ENCODE assay signal across 19 mouse cellular contexts in genomic region chr9:43305882-43306281, GRCm38 (mm10). TPM values are rescaled to one million over a fixed set of nuclear protein-coding genes. Genes with fewer than 3 reads are reported as not detected.
DNase-seq lines count a peak whose midpoint lies in the region; ATAC-seq and TF ChIP-seq lines count a peak whose summit lies in the region.
"Had no signal": no experiment of that assay in that cellular context is flagged by ENCODE, and none has a peak within 500 bp of the region (broad histone marks: within the 10 kb centered on the region; RNA-seq: fewer than 3 reads in every experiment).

No protein-coding gene starts in this region.

- TF ChIP-seq CTCF in lung, adult 2 months (IDR thresholded peaks at IDR 0.05; ENCODE audit: insufficient read depth, low read length) = no peak

- peak; percentile 35 to 37 for DNase-seq in lung, adult 18-20 months
- DNase-seq in lung, adult 2 months = no peak
- peak; percentile 27 for DNase-seq in lung, postnatal 25 days (ENCODE audit: low spot score)
- no peak for DNase-seq in adrenal gland, adult 18-20 months (ENCODE audit: low spot score in 2 of 2)
- no peak for DNase-seq in embryo, embryonic 9.5 days (ENCODE audit: extremely low spot score)
- no peak for DNase-seq in cerebellum, adult 9-10 months
- DNase-seq: cerebellum, postnatal 36 days; forebrain, postnatal 0 days; gastrocnemius, adult 2 months; kidney, postnatal 36 days; right cerebral cortex, adult 18-20 months; spleen, adult 18-20 months; thymus, postnatal 36 days had no signal

- WGBS in lung, adult 2 months = 26% methylated on average over 6 of the region's 6 CpGs

- ATAC-seq in granulocyte monocyte progenitor cell, adult 5-6 weeks (replicated peaks; ENCODE audit: poor library complexity, severe bottlenecking) = peak; percentile 52
- ATAC-seq: activated CD4-positive, CD25-positive, alpha-beta regulatory T cell, adult 4 months; forebrain, postnatal 0 days; liver, embryonic 12.5 days had no signal

- no peak overlapping the region for H3K4me3 ChIP-seq in lung, adult 2 months (replicated peaks; ENCODE audit: extremely low read depth, low read depth, low read length)
- H3K4me3 ChIP-seq: gastrocnemius, adult 2 months; hindbrain, embryonic 13.5 days; liver, embryonic 12.5 days; stomach, embryonic 15.5 days had no signal

- no peak for TF ChIP-seq POLR2A in lung, adult 2 months (IDR thresholded peaks at IDR 0.05; ENCODE audit: borderline replicate concordance, extremely low read depth, low read depth, low read length)

- H3K4me1 ChIP-seq in lung, adult 2 months (ENCODE audit: control insufficient read depth, insufficient read depth, low read length) = no peaks in the 10 kb centered on the region
- H3K4me1 ChIP-seq: hindbrain, embryonic 13.5 days; liver, embryonic 12.5 days had no signal

RNA-seq across cellular contexts. Expression of gene Trim29, which starts 4.8 kb away (rescaled TPM):
- polyA plus RNA-seq in lung, adult 2 months (2012; rRNA removed) = 6.1 and 25.1 TPM in 2 replicates
- not detected in 2 replicates for total RNA-seq in granulocyte monocyte progenitor cell, adult 5-6 weeks (2014; fragmentation: Nextera tagmentation)
- not detected in 2 replicates for total RNA-seq in granulocyte monocyte progenitor cell, adult 5-6 weeks (2017)
- under 1 TPM; 0.23 to 0.35 TPM for total RNA-seq in adrenal gland, adult 18-20 months (2021)
- total RNA-seq: forebrain, postnatal 0 days; gastrocnemius, adult 2 months; heart, adult 8-10 months had no signal
- polyA plus RNA-seq: activated CD4-positive, CD25-positive, alpha-beta regulatory T cell, adult 4 months; hindbrain, embryonic 13.5 days; liver, embryonic 12.5 days had no signal

Comparison
In these comparisons a context has a peak if more than half of its experiments do, and no peak if none do; other contexts are left out.
1. DNase-seq: peak in lung, adult 18-20 months (2 of 2) and lung, postnatal 25 days (single experiment); none in lung, adult 2 months (single experiment), adrenal gland, adult 18-20 months (0 of 2), embryo, embryonic 9.5 days (single experiment) and cerebellum, adult 9-10 months (single experiment).